Mouse (Mus musculus) small intestine, adult 2 months (tissue): ENCODE data around the gene Ptpn21.

Experiments
- CTCF ChIP-seq: fragments of 200-500 bp; IDR thresholded peaks from 2 replicates; pipeline ENCODE4 v1.5.1; 2012; ENCODE audit warnings: low read depth, mild to moderate bottlenecking, control low read depth, inconsistent platforms, low read length, moderate library complexity, mixed read lengths; ENCODE audit not compliant: insufficient replicate concordance, insufficient read length; ENCODE audit errors: extremely low read depth
- POLR2A ChIP-seq: fragments of 200-500 bp; IDR thresholded peaks from 2 replicates; pipeline ENCODE4 v1.6.1; 2012; ENCODE audit warnings: low read depth, mild to moderate bottlenecking, control low read depth, inconsistent platforms, low read length, moderate library complexity

GRCm38 (mm10) chr12:98676861-98677260 is 60.3 kb downstream of the Ptpn21 start:
- TF ChIP-seq CTCF (no peak), POLR2A (no peak)
